Mouse (Mus musculus) testis, postnatal 10 days (tissue): ENCODE results near the gene Pou1f1.

ENCODE experiments used
- DNase-seq: peaks from one replicate; pipeline ENCODE4 v3.0.0; 2021; ENCODE audit warnings: low spot score

Pou1f1 gene

DNA sequence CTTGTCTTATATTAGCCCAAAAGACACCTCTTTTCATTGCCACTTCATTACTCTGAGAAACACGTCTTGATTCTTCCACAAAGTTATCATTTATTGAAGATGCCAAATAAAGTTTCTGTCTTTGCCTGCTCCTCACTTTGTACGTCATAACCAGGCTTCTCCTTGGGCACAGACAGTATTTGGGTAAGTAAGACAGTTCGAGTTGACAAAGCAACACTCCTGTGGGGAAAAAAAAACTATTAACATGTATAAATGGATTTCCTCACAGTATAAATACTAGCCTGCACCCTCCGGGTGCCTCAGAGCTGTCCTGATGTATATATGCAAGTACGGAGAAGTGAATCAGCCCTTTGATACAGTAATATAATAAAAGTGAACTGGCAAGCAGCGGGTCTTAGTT lies at the start of gene Pou1f1:
TSS of gene Pou1f1 (plus strand) at position 301 of the 400 bp plus-strand sequence.
- DNase-seq, result no peak

DNA sequence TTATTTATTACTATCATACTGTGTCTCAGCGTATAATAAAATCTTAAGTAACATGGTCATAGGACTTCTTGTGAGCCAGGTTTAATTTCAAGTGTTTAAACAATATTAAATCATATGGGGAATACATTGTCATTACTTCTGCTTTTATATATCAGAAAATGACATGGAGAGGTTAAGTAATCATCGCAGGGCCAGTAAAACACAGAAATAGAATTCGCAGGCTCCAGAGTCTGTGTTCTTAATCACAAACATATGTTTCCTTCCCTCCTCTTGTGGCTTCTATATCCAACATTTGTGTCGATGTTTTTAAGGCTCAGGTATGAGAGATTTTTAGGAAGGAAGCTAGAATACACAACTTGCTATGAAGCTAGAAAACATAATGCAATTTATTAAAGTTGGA lies 49.7 kb upstream of the Pou1f1 start:
- no peak for DNase-seq

DNA sequence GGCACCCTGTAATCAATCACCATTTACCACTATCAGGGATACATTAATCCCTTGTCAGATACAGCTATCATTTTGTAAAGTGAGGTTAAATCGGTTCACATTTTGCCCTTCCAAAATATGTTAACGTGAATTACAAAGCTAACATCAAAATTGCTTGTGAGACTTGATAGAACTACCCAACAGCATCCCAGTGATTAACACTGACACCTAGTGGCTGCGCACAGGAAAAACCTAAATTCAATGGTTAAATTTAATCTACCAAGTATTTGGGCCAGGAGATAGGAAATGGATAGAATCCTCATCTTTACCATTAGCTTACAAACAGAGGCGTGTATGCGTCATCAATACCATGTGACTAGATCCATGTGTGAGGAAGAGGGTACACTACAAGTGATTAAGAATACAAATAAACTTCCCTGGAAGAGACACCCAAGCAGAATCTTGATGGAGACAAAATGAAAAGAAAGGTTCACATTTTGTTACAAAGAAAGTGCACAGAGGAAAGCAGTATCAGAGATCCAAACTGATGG lies 47.8 kb upstream of the Pou1f1 start:
- no peak for DNase-seq

- no peak for DNase-seq
Observed at GRCm38 (mm10) chr16:65485726-65486125, 34.6 kb upstream of the Pou1f1 start.

DNA sequence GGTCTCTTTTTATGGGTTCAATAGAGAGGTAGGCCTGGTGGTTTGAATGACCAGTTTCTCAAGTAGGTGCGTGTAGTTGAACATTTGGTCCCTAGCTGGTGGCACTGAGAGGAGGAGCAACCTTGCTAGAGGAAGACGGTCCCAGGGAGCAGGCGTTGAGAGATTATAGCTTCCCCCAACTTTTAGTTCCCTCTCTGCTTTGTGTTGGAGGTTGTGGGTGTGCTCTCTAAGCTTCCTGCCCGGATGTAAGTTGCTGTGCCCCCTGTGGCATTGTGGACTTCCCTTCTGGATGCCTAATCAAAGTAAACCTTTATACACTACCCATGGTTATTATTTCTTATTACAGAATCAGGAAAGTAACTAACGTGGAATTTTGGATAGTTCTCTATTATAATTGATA lies 24.3 kb upstream of the Pou1f1 start:
- no peak for DNase-seq

- DNase-seq, result peak; percentile 50
Observed at GRCm38 (mm10) chr16:65497049-65497448, 23.3 kb upstream of the Pou1f1 start.

DNA sequence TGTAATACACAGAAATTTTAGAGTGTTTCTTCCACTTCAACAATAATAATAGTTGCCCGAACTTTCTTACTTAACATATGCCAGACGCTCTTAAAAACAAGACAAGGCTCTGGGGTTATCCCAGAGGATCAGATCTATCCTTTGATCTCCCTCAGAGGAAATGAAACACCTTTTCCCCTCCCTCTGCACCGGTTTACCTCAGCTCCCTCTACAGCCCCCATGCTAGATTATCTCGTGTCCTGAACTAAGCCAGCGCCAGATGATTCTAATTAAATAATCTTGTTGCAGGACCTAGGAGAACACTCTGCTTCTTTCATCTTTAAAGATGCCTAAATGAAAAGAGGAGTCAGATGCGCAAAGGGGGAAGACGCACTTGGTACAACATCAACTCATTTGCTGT lies 6.1 kb upstream of the Pou1f1 start:
- DNase-seq, result no peak

DNA sequence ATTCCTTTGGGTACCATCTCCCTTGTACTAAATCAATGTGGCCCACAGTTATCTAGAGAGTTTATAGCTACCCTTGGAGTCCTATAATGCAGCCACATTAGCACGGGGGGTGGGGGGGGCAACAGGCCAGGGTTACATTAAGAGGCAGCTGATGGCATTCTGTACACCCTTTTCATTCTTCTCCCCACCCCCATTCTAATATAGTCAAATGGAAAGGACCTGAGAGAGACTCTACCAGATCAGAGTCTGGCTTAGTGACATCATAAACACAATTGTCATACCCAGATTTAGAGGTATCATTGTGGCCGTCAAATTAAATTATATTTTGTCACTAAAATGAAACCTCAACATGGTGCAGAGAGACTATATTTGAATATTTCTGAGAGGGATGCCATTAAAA lies 5.7 kb downstream of the Pou1f1 start:
- no peak for DNase-seq

DNA sequence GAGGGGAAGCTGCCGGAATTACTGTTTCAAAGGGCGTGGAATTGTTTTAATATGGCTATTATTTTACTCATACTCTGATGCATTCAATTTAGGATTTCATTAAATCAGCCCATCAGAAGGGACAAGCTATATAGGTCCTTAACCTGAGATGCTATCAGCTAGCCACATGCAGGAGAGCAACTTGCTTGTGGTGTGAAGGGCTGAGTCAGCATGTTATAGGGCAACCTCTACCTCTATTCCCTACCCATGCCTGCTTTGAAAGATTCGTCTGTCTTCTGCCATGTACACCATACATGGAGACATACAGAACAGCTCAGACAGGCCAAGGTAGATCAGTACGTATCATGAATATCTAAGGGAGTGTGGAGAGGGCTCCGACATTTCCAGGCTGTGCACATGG lies 6.4 kb downstream of the Pou1f1 start:
- DNase-seq, result no peak

GRCm38 (mm10) chr16:65529589-65529988 lies 9.3 kb downstream of the Pou1f1 start:
- no peak for DNase-seq

GRCm38 (mm10) chr16:65531663-65532062 lies 11.4 kb downstream of the Pou1f1 start:
- no peak for DNase-seq

DNA sequence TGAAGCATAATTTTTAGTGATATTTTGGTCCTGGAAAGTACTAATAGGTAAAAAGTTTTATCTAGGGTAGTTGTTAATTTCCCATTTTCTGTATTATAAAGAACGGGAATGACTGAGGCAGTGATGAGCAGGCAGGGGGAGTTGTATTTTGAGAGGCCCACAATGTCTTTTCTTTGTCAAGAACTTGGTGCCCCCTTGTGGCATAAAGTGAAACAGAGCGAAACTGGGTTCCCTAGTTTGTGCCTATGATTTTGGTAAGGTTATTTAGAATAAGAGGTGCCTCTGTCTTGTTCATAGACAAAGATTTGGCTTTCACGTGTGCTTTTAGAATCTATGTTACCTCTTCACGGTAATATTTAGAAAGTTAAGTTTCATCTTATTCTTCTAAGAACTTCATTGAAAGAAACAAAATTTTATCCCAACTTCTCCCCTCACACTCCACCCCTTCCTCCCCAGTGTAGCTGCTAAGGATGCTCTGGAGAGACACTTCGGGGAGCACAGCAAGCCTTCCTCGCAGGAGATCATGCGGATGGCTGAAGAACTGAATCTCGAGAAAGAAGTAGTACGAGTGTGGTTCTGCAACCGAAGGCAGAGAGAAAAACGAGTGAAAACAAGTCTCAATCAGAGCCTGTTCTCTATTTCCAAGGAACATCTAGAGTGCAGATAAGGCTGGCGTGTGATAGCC lies 13.1 kb downstream of the Pou1f1 start:
- DNase-seq, result peak; percentile 53

DNA sequence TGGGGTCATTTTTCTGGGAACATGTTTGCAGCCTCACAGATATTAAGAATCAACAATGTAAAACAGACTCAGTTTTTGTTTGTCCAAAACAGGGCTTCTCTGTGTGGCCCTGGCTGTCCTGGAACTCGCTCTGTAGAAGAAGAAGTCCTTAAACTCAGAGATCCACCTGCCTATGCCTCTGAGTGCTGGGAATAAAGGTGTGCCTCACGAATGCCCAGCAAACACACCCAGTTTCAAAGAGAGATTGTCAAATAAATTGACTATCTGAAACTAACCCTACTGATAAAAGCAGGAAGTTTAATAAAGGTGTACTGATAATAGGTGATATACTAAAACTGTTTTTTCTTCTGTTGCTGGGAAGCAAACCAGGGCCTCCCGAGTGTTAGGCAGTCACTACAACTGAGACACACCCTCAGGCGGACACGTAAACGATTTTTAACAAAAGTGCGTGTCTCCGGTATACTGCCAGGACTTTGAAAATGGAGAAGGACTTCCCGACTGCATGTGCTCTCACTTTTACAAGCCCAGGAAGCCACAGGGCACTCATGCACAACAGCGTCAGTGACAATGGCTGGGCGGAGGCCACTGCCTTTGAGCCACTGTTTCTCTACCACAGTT lies 23.5 kb downstream of the Pou1f1 start:
- no peak for DNase-seq

- DNase-seq, result no peak
Observed at GRCm38 (mm10) chr16:65548960-65549359, 28.6 kb downstream of the Pou1f1 start.

DNA sequence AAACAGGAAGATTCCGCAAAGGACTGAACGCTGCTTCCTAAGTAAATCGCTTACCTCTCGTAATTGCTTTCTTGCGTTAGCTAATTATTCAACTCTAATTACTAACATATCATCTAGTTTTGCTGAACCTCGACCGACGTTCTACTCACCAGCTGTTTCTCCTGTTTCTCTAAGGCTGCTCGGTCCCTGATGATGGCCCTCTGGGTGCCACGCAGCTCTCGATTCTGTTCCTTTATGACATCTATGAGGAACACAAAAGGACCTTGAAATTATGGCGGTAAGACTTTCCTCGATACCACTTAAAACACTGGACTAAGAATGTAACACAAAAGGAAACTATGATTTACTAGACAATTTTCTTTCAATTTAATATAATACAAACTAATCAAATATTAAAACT lies 30.5 kb downstream of the Pou1f1 start:
- no peak for DNase-seq

GRCm38 (mm10) chr16:65554267-65554666 lies 34.0 kb downstream of the Pou1f1 start:
- no peak for DNase-seq

DNA sequence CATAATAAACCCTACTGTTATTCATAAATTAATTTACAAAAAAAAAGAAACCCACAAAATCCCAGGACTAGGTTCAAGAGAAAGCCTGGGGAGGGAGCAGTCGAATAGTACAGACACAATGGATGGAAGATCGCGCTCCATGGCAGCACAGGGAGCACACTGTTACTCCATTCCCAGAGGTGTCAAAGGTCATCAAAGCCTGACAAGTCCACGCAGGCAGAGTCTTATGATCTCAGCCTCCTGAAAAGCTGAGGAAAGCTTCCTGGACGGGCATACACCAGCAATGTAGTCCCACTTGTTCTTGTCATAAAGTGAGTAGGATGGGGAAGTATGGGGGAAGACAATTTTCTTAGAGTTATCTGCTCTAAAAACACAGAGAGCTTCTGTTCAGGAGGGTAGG lies 37.1 kb downstream of the Pou1f1 start:
- no peak for DNase-seq

- DNase-seq, result no peak
Observed at GRCm38 (mm10) chr16:65559591-65559990, 39.3 kb downstream of the Pou1f1 start.

DNA sequence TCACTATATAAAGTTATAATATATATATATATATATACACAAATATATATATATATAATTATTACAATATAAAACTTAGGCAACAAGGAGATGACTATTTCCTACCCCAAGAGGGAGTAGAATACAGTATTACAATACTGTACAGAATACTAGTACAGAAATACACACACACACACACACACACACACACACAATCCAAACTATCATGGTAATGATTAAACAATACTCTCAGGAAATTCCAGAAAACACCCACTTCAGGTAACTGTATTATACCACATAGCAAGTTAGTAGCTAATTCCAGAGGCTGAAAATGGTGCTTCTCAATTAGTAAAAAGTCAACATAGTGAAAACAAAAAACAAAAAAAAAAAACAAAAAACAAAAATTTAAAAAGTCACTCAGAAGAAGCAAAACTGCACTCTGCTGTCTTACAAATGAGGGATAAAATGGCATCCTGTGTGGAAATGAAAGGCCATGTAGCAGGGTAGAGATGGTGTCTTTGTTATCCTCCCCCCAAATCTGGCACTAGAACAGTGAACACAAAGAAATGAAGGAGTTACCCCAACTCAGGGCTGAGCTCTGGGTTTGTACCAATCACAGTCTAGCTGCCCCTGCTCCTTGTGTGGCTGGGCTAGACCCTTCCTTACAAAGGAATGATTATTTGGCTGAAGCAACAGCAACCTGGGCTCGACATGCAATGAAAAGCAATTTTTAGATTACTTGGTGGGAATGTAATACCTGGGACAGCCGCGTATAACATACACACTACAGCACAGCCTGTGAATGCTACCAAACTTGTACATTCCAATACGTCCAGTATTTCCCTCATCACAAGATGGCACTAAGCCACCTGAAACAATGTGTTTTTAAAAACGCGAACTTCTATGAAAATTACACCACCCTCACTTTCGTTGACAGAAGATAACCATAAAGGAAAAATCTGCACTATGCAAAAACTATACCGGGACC lies 41.0 kb downstream of the Pou1f1 start:
- no peak for DNase-seq

- DNase-seq, result peak; percentile 89
Observed at GRCm38 (mm10) chr16:65561963-65562863, 41.9 kb downstream of the Pou1f1 start, which contains the start of gene Chmp2b. Gene Chmp2b, minus strand, starts transcription at chr16:65562726.

DNA sequence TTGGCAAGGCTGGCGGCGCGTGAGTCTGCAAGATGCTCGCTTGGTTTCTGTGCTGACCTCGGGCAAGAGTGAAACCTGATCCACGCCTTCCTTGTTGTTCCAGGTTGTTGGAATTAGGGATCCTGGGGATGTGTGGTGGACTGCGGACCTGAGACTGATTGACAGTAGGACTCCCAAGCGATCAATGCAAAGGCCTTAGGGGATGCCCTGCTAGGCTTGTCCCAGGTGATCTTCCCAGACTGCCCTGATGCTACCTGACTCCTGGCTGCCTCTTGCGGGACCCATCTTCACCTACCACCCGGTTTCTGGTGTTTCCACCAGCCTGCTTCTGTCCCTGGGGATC lies 42.5 kb downstream of the Pou1f1 start:
- DNase-seq, result no peak

DNA sequence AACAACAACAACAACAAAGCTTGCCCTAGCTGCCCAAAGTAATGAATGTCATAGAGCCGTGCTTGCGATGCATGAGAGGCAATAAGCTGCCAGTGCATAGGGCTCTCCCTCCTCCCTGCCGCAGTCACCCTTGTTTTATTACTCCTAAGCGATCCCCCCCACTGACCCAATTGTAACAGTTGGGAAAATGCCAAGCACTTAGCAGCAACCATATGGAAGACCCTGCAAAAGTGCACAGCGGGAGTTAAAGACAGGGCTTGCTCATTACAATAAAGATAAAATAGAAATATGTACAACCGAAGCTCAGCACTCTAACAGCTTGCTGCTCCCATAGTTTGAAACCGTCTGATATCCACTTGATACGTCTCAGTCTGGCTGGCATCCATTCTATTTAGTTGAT lies 44.0 kb downstream of the Pou1f1 start:
- DNase-seq, result no peak
